Mouse (Mus musculus) erythroid progenitor cell, adult 5-6 weeks (primary cell): ENCODE results near the gene Chst5. TPM values are rescaled to one million over a fixed set of nuclear protein-coding genes. Genes with fewer than 3 reads are reported as not detected.

Source experiments
- ATAC-seq: replicated peaks from 2 replicates; pipeline ENCODE4 v1.8.0; 2016; ENCODE audit warnings: moderate number of reproducible peaks, mild to moderate bottlenecking, moderate TSS enrichment, inconsistent platforms; ENCODE audit not compliant: poor library complexity, low FRiP score, severe bottlenecking
- total RNA-seq, 2 experiments: library from RNA; stranded (forward) in 1 of 2; stranded (reverse) in 1 of 2; fragments of 150-400 nt in 1 of 2; fragments of 186-747, 209-891 nt in 1 of 2; gene quantifications; 2 replicates each; pipeline versions ENCODE4 v1.2.3 to v1.2.4; 2015 to 2017; ENCODE audit warnings: low replicate concordance in 2 of 2

The Chst5 gene
- total RNA-seq, 2 experiments from 2014 or later = not detected

DNA sequence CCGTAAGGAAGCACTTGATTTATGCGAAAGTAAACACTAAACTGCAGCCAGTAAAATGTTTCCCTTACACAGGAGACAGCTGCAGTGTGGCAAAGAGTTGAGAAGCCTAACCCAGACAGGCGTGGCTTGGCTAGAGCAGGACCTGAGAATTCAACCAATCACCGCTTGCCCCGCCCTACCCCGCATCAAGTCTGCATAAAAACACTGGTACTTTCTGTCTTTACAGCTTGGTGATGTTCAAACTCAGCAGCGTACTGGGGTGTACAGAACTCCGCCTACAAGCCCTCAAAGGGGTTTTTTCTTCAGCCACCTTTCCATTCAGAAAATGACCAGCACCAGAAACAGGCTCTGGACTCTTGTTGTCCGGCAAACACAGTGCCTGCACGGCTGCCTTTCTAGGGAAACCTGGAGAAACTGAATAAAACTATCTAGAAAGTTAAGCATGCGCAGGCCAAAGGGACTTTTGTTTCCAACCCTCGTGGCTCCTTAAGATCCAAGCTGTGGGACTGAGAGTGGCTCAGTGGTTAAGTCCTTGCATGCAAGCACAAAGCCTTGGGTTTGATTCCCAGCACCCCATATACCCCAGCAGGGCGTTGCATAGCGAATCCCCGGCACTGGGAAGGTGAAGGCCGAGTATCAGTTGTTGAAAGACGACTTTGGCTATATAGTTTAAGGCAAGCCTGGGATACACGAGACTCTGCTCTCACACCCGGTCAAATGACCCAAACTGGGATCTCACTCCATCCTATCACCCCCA lies 22.5 kb upstream of the Chst5 start:
- peak; percentile 81 for ATAC-seq

DNA sequence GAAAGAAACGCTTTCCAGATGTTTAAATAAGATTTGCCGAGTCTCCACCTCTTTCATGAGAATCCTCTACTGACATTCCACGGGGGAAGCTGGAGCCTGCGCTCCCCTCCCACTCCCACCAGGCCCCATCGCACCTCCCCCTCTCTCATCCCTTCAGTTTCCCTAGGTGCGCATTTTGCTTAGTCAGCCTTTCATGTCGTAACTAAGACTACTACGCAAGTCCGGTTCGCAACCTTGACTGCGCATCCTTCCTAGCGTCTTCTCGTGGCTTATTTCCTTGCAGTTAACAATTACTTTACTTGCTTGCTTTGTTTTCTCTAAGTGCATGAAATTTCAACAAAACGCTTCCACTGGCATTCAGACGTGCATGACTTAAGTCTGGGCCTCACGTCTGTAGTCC lies 21.5 kb upstream of the Chst5 start:
- ATAC-seq = no peak

DNA sequence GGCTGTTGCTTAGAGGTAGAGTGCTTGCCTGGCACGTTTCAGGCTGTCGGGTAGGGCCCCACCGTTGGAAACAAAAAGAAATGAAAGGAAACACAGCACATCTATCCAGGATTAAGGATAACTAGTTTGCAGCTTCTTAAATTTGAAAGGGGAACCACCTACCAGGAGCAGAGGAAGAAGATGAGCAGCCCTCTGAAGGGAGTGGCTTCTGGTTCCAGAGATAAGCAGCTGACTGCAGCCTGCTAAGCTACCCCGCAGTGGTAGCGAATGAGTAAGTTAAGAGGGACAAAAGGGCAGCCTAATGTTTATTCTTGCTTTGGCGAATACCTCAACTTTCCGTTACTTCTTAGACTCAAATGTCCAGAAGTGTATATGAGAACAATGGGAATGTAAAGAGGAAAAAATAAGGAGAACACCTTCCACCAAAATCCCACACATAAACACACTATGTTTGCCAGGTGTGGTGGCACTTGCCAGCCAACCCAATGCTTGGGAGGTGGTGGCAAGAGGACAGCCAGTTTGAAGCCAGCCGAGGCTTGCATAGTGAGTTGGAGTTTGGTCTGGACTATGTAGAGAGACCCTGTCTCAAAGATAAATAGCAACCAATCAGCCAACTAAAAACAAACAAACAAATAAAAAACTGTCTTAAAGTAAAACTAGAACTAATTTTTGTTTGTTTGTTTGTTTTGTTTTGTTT lies 19.5 kb upstream of the Chst5 start:
- ATAC-seq = peak; percentile 83

DNA sequence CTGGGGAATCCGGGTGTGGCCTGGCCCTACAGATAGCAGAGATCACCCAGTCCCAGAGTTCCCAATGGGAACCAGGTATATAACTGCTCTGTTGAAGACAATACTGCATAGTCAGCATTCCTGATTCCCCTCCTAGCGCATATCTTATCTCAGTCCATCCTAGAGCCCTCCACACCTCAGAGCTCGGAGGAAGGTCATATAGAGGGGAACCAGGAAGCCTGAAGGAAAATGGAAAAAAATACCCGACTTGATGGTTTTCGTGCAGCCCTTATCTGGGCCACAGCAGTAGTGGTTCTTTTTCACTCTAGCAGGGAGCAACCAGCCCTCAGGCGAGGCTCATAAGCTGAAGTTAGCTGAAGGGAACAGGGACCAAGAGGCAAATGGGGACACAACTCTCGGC lies 14.7 kb upstream of the Chst5 start:
- ATAC-seq = no peak

DNA sequence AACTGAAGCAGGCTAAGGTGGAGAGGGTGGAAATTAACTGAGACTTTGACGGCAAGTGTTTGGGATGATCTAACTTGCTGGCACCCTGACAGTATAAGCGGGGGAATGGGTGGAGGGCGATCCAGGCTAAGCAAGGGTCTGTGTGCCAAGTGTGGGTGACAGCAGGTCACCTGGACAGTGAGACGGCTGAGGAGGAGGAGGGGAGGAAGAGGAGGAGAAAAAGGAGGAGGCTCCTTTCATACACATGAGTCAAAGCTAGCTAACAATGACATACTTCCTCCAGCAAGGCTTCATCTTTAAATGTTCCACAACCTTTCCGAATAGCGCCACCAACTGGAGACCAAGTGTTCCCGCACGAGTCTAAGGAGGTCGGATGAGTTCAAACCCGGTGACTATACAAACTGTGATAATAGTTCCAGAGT lies 13.1 kb upstream of the Chst5 start:
- ATAC-seq = peak; percentile 69

DNA sequence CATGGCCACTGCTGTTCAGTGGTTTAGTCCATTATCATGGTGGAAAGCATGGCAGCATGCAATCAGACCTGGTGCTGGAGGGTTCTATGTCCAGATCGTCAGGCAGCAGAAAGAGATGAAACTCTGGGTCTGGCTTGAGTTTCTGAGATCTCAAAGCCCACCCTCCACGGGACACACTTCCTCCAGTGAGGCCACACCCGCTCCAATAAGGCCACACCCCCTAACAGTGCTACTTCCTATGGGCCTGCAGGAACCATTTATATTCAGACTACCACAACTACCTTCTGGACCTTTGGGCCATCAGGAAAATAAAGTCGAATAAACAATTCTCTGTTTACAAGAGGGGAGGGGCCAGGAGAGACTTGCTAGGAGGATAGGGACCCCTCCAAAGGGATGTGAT lies 10.7 kb upstream of the Chst5 start:
- ATAC-seq = no peak

DNA sequence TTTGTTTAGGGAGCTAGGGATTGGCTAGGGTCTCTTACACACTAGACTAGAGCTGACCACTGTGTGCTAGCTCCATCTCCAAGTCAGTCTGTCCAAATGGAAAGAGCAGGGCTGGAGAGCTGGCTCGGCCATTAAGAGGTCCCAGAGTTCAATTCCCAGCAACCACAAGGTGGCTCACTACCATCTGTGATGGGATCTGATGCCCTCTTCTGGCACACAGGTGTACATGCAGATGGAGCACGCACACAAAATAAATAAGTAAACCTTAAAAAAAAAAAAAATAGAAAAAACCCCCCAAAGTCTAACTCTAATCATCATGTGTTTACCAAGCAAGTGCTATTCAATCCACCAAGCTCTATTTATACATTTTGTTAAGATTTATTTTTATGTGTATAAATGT lies 9.4 kb upstream of the Chst5 start:
- no peak for ATAC-seq

DNA sequence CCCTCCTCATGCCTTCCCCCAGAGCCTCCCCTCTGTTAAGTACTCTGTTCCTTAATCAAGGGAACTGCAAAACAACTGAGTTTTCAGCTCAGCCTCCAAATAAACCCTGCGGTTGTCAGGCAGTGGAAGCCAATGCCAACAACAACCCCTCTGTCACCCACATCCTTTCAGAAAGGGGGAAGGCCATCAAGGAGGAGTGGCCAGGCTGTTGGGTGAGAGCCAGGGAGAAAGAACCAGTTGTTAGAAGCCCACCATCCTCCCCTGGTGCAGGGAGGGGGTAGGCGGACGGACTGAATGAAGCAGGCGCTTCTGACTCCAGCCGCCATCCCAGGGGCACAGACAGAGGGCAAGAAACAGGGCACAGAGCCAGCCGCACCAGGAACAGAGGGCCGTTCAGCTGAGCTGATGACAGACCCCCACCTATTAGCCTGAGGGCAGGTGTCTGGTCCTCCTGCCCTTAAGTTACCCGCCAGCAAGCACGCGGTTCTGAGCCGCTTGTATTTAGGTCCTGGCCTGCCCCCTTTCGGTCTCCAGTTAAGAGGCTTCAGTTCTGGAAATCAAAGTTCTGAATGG lies 2.7 kb upstream of the Chst5 start:
- ATAC-seq = no peak

DNA sequence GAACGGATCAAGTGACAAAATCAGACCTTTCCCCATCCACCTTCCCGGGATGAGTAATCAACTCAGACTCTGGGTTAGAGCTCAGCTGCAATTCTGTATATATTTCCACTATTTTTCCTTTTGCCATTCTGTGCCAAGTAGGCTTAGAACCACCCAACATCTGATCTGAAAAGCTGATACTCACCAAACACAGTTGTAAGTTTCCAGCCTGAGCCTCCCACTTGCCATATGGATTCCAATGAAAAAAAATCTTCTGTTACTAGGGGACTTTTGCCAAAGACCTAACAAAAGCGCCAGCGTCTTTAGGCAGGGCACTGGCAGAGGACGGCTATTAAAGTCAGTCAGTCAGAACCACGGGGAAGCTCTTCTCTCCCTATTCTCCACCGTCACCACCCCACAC lies 1.3 kb upstream of the Chst5 start:
- no peak for ATAC-seq

DNA sequence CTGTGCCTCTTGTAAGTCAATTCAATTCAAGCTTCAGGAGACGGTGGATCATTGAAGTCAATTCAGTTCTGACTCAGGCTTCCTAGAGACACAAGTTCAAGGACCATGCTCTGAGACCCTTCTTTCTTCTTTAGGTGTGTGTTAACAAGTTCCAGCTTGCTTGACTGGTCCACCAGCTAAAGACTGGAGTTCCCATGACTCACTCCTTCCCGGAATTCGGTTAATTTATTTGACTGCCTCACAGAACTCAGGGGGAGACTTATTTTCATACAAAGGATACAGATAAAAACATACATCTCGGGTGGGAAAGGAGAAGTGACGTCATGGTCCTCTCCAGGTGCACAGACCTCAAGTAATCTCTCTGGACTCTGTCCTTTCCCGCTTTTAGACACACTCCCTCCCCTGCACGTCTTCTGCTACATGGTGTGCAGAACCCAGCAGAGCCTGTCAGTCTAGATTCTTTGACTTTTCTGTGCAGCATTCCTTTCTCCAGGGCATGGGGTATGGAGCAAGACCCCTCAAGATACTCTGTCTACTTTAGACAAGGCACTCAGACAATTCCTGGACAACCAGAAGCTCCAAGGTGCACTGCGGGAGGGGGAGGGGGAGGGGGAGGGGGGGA lies 4.6 kb downstream of the Chst5 start:
- ATAC-seq = no peak

DNA sequence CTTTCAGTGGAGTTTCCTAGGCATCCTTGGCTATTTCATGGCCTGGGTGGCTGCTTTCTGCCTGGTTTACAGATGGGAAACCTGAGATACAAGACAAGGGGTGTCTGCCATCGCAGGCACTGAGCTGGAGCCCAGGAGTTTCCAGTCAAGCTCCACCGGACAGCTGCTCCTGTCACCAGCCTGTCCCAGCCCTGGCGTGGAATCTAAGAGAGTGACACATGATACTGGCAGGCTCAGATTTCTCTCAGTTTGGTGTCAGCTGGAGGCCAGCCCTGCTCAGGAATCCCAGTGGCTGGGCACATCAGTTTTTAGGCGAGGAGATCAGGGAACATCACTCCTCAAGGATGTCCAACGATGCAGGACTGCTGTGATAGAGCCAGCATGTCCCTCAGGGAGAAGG lies 8.2 kb downstream of the Chst5 start:
- no peak for ATAC-seq

DNA sequence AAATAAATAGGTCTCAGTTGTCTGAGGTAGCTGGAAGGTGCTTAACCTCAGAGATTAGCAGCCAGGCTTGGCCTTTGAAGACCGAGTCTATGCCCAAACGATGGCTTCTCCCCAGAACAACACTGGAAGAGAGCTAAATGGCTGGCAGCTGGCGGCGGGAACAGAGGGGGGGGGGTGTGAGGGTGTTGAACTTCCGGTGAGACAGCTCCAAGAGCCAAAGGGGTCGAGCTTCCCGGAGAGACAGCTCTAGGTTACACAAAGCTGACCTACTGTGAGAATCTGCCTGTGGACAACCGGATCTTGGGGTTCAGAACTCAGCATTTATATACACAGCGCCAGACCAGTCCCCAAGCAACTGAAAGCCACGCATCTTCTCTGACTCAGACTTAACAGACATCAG lies 11.7 kb downstream of the Chst5 start:
- ATAC-seq = no peak

DNA sequence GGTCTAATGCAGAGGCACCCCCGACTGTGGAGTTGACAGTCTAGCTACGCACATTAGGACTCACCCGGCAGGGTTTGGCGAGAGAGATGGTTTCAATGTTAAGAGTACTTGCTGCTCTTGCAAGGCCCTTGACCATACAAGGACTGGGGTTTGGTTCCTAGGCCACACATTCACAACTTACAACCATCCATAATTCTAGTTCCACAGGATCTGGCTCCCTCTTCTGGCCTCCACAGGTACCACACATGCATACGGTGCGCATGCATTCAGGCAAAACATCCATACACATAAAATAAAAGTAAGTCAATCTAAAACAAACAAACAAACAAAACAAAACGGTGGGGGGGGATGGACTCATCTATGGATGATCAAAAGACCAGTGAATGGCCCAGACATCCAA lies 15.3 kb downstream of the Chst5 start:
- no peak for ATAC-seq

DNA sequence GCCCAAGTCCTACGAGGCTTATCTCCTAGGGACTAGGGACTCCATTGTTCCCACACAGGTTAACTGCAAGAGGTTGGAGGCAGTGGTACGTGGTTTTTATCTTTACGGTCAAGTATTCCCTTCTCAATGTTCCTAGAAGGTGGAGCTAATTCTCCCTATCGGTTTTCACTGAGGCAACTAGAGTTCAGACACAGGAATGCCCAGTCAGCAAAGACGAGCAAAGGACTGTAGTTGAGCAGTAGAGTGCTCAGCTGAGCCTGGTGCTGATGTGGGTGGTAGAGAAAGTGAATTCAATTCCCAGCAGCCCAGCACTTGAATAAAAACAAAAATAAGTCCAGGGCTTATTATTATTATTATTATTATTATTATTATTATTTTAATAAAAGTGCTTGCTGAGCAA lies 17.6 kb downstream of the Chst5 start:
- ATAC-seq = no peak

DNA sequence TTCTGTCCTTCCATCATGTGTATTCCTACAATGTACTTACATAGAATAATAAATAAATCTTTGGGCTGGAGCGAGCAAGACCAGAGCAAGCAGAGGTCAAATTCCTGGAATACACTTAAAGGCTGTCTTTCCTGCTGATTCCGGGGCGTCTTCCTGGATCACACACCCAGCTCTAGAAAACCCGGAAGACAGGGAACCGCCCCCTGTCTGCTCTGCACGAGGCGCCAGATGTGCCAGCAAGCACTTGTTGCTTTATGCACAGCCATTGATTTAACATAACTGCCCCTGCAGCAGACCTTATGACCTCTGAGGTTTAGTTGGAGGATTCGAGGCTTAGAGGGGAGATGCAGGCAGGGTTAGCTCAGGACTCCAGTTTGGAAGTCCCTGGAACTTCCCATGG lies 18.3 kb downstream of the Chst5 start:
- no peak for ATAC-seq

DNA sequence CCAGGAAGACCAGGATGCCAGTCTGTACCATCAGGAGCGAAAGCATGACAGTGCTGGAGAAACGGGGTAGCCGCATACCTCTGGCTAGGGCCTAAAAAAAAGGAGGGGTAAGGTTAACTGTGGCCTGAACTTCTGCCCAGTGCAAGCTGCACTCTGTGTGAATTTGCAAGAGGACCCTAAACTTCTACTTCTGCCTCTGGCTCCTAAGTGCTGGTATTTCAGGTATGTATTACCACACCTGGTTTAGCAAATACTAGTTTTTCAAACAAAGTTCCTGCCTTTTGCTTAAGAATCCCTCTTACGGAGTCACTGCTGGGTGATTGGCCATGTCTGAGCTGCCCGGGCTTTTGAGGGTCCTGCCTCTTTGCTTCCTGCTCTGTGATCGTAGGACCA lies 19.3 kb downstream of the Chst5 start:
- no peak for ATAC-seq

DNA sequence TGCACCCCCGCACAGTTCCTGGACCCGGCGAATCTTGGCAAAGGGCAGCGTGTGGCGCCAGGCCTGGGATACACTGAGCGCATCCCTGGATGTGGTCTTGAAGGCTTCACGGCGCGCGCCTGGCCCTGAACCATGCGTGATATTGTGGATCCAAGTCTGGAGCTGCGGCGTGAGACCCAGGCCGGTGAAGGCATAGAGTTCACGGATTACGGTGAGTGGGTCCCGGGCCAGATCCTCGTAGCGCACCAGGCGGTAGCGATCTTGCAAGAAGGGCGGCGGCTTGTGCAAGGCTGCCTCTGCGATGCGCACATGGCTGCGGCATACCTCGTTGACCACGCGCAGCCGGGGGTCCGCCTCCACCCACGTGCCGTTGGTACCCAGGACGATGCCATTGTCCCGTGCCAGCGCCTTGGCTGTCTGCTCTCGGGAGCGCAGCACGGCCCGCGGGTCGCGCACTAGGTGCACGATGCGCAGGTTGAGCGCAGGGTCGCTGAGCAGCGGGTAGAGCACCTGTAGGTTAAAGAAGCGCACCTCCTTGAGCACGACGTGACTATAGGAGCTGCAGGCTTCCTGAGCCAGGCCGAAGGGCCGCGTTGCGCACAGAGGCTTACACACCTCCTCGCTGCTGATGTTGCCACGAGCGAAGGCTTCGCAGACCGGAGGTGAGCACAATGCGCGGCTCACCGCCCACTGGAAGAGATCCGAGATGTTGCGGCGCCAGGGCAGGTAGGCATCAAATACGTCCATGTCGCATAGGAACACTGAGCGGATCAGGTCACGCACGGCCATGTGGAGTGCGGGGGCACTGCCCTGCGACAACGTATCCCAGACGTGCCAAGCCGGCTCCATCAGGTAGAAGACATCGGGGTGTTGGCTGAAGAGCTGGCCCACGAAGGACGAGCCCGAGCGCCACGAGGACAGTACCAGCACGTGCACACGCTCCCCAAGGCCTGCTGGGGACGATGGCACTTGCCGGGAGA lies 20.0 kb downstream of the Chst5 start:
- ATAC-seq = no peak

DNA sequence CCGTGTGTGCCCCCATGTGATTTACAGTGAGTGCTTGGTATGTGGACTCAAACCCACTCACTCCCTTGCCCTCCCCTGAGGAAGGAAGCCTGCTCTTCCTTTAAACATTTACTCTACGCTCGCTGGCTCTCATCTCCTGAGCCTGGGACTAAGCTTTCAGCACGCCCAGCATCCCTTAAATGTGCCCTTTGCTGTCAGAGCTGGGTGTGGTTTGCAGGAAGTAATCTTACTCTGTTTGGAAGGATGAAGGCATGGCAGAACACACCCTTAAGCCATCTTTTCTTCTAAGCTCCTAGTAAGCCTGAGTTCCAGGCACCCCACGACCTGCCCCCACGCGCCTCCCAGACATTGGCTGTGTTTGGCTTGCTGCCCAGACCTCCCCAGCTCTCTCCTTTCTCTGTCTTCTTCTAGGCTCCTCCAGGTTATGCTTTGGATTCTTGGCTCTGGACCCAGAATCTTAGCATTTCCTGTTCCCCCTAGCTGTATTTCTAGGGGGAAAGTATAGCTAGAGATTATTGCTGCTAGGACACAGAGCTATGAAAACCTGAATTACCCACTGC lies 22.1 kb downstream of the Chst5 start:
- no peak for ATAC-seq

DNA sequence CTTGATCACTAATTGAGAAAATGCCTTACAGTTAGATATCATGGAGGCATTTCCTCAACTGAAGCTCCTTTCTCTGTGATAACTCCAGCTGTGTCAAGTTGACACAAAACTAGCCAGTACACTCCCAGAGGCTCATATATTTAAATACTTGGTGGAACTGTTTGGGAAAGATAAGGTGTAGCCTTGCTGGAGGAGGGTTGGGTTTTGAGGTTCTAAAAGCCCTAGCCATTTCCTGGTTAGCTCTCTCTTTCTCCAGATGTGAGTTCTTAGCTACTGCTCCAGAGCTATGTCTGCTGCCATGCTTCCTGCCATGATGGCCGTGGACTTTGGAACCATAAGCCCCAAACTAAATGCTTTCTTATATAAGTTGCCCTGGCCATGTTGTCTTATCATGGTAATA lies 22.8 kb downstream of the Chst5 start:
- ATAC-seq = no peak
